Mouse (Mus musculus) liver, embryonic 11.5 days (tissue): ENCODE data around the gene Gmds. TPM values are rescaled to one million over a fixed set of nuclear protein-coding genes. Genes with fewer than 3 reads are reported as not detected.

Experiments
- ATAC-seq: fragments of 200-750 bp; cut with Nextera tagmentation; replicated peaks from 2 replicates; pipeline ENCODE4 v1.8.0; 2017; ENCODE audit warnings: moderate number of reproducible peaks, mild to moderate bottlenecking, moderate TSS enrichment, moderate library complexity; ENCODE audit not compliant: low FRiP score
- DNase-seq: peaks from one replicate; pipeline ENCODE4 v3.0.0-alpha.2; 2017; ENCODE audit warnings: low spot score
- H3K27ac ChIP-seq: fragments of 300-500 bp; sonication (generic); 2 replicates; pipeline ENCODE4 v1.5.1; 2014; ENCODE audit warnings: mild to moderate bottlenecking, low read depth, low read length, control low read depth
- H3K27me3 ChIP-seq: fragments of 300-500 bp; sonication (generic); replicated peaks from 2 replicates; pipeline ENCODE4 v1.6.1; 2014; ENCODE audit warnings: low read length, mixed read lengths; ENCODE audit not compliant: control insufficient read depth, insufficient read depth
- H3K36me3 ChIP-seq: fragments of 300-500 bp; sonication (generic); 2 replicates; pipeline ENCODE4 v1.6.1; 2014; ENCODE audit warnings: mild to moderate bottlenecking, low read length, moderate library complexity, mixed read lengths; ENCODE audit not compliant: control insufficient read depth, insufficient read depth
- H3K4me1 ChIP-seq: fragments of 300-500 bp; sonication (generic); replicated peaks from 2 replicates; pipeline ENCODE4 v1.6.1; 2014; ENCODE audit warnings: low read length, mixed read lengths; ENCODE audit not compliant: control insufficient read depth, insufficient read depth
- H3K4me2 ChIP-seq: fragments of 300-500 bp; sonication (generic); 2 replicates; pipeline ENCODE4 v1.6.1; 2014; ENCODE audit warnings: mild to moderate bottlenecking, control low read depth, moderate library complexity
- H3K4me3 ChIP-seq: fragments of 300-500 bp; sonication (generic); 2 replicates; pipeline ENCODE4 v1.5.1; 2014; ENCODE audit warnings: low read depth, low read length, control low read depth
- H3K9ac ChIP-seq: fragments of 300-500 bp; sonication (generic); 2 replicates; pipeline ENCODE4 v1.6.1; 2014; ENCODE audit warnings: low read depth, low read length, control low read depth
- H3K9me3 ChIP-seq: fragments of 300-500 bp; sonication (generic); 2 replicates; pipeline ENCODE4 v1.6.1; 2016; ENCODE audit warnings: low read length, inconsistent platforms, mixed read lengths; ENCODE audit not compliant: control insufficient read depth
- WGBS: fragments of 180-500 bp; shearing (Covaris S2); extraction: QIAGEN DNeasy Blood & Tissue Kit; methylation state at CpG from one replicate; pipeline ENCODE4 v1.1.7; 2014; 5-methylcytosine and 5-hydroxymethylcytosine counted together
- polyA plus RNA-seq: library from polyadenylated mRNA; unstranded; fragments of >200 nt; fragmentation: Nextera tagmentation; extraction: Ambion mirVana; gene quantifications from 2 replicates; pipeline ENCODE4 v1.2.1, GENCODE M21; 2014

The Gmds gene
- polyA plus RNA-seq, 1 experiment from 2014 or later, result 19.7 TPM

DNA sequence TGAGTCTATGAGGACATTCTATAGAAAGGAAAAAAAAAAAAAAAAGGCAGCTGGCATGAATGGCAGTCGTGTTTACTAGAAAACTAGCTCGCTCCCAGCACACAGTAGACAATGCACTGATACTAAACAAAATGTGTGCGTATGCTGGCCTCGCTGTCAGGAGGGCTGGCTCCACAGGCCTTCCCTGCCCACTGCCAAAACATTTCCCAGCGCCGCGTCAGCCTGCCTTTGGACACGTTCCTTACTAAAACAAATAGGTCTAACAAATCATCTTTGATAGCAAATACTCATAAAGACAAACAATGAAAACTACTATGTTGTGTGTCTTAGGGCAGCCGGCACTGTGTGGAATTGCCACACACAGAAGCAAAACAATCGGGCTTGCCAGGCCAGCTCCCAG is 541.2 kb downstream of the Gmds start:
- Histone ChIP-seq H3K4me3 (no peak overlapping the region), H3K9me3 (no peaks in the 10 kb centered on the region), H3K9ac (no peak overlapping the region), H3K27ac (no peak overlapping the region), H3K36me3 (no peaks in the 10 kb centered on the region), H3K27me3 (peaks cover 67% of the 10 kb centered on the region), H3K4me1 (peaks cover 5% of the 10 kb centered on the region), H3K4me2 (no peak overlapping the region)
- WGBS, result 64% methylated on average over 10 of the region's 10 CpGs
- ATAC-seq, result no peak
- no peak for DNase-seq

DNA sequence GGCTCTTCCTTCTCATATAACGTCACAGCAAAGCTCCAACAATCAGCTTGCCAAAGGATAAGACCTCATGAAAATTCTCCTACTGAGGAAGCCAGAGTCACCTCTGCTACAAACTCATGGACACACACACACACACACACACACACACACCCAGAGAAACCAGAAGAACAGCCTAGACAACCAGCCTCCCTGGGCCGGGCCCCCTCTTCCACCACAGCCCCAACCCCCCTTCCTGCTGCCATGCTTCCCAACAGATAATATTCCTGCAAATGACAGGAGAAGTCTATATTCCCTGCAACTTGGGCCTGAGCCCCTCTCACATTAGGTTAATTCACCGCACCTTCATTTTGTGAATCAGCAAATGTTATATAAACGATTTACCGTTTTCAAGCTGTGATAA is 545.4 kb downstream of the Gmds start:
- Histone ChIP-seq H3K4me2 (peak overlapping the region; percentile 38), H3K4me3 (no peak overlapping the region), H3K27ac (no peak overlapping the region), H3K36me3 (no peaks in the 10 kb centered on the region), H3K9me3 (no peaks in the 10 kb centered on the region), H3K27me3 (peaks cover 26% of the 10 kb centered on the region), H3K9ac (no peak overlapping the region), H3K4me1 (no peaks in the 10 kb centered on the region)
- no peak for DNase-seq
- no peak for ATAC-seq
- WGBS, result 14% methylated on average over 5 of the region's 5 CpGs

DNA sequence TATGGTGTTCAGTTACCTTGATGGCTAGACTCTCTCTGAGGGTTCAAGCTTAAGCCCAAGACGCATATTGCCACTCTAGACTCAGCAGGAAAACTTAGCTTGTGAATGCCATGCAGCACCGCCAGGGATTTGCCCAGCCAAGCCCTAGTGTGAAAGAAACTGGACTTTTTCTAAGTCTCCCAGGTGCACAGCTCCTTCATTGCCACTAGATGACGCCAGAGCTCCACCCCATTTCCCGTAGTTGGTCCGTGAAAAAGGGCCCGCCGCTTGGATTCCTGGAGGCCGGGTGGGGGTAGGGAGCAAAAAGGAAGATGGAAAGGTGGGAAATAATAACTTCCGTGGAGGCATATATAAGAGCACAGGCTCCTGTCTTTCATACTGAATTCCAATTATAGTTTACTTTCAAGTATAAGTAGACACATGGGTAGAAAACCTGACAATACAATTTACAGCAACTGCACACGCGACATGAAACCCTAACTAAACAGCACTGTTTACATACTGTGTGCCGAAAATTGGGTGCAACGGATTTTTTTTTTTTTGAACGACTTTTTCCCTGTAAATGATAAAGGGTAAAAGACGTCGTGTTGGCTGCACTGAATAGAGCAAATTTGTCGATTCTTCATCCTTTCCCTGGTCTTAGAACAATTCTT is 545.9 kb downstream of the Gmds start:
- DNase-seq (peak; percentile 52), ATAC-seq (no peak)
- no peaks in the 10 kb centered on the region for H3K4me1 ChIP-seq
- no peaks in the 10 kb centered on the region for H3K36me3 ChIP-seq
- H3K9ac ChIP-seq, result no peak overlapping the region
- H3K9me3 ChIP-seq, result no peaks in the 10 kb centered on the region
- peak overlapping the region; percentile 38 for H3K4me2 ChIP-seq
- 12% methylated on average over 17 of the region's 17 CpGs for WGBS
- H3K4me3 ChIP-seq, result no peak overlapping the region
- peaks cover 21% of the 10 kb centered on the region for H3K27me3 ChIP-seq
- H3K27ac ChIP-seq, result no peak overlapping the region

DNA sequence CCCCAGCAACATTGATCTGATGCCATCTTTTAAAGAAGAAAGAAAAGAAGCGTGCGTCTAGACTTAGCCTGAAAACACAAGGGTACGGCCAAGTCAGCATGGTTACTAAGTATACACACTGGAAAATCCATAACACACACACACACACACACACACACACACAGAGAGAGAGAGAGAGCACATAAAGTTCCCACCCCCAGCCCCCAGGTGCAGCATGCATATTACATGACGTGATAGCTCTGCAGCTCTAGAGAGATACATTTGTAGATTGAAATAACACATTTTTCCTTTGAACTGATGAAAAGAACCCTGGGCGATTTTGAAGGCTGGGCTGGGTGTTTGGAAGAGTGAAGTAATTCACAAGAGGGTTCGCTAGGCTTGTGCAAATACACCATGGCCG is 553.8 kb downstream of the Gmds start:
- Histone ChIP-seq H3K4me1 (no peaks in the 10 kb centered on the region), H3K27me3 (no peaks in the 10 kb centered on the region), H3K36me3 (no peaks in the 10 kb centered on the region), H3K4me2 (no peak overlapping the region), H3K9ac (no peak overlapping the region), H3K9me3 (no peaks in the 10 kb centered on the region), H3K4me3 (no peak overlapping the region), H3K27ac (no peak overlapping the region)
- DNase-seq (no peak), ATAC-seq (no peak)
- 72% methylated on average over 7 of the region's 7 CpGs for WGBS

DNA sequence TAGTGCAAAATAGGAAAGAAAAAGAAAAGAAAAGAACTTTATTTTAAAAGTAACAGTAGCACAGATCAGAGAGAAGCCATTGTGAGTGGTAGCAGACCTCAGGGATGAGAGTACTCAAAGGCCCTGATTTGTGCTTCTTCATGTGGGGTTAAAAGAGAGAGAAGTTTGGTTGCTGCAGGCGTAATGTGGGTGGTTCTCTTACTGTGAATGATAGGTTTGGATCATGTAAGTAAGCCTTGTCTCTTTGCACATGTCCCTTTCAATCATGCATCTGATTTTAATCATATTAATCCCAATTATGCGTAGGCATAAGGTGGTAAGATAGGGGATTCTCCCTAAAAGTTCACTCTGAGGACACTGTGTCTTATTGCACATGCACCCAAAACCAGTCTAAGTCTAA is 556.5 kb downstream of the Gmds start:
- H3K36me3 ChIP-seq, result no peaks in the 10 kb centered on the region
- no peak overlapping the region for H3K27ac ChIP-seq
- 87% methylated on average over 2 of the region's 2 CpGs for WGBS
- no peaks in the 10 kb centered on the region for H3K9me3 ChIP-seq
- H3K4me2 ChIP-seq, result no peak overlapping the region
- DNase-seq, result no peak
- H3K27me3 ChIP-seq, result no peaks in the 10 kb centered on the region
- no peaks in the 10 kb centered on the region for H3K4me1 ChIP-seq
- no peak overlapping the region for H3K9ac ChIP-seq
- H3K4me3 ChIP-seq, result no peak overlapping the region
- ATAC-seq, result no peak

DNA sequence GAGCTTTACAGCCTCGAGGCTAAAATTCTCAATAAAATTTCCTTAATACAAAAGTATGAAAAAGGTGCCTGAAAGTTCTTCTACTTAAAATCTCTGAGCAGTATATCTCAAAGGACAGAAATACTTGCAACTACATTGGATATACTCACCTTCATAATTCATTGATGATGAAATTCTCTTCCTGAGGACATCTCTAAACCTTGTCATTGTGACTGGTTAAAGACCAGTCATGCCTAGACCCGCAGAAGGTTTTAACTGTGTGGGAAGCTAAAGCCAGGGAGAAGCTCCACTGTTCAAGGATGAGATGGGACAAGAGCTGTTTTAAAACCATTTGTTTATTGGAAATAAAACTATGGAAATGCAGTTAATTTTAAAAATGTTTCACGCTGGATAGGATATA is 558.2 kb downstream of the Gmds start:
- Histone ChIP-seq H3K4me1 (no peaks in the 10 kb centered on the region), H3K9me3 (no peaks in the 10 kb centered on the region), H3K27me3 (no peaks in the 10 kb centered on the region), H3K36me3 (no peaks in the 10 kb centered on the region), H3K4me2 (no peak overlapping the region), H3K27ac (no peak overlapping the region), H3K9ac (no peak overlapping the region), H3K4me3 (no peak overlapping the region)
- no peak for DNase-seq
- 84% methylated on average over 3 of the region's 3 CpGs for WGBS
- no peak for ATAC-seq

DNA sequence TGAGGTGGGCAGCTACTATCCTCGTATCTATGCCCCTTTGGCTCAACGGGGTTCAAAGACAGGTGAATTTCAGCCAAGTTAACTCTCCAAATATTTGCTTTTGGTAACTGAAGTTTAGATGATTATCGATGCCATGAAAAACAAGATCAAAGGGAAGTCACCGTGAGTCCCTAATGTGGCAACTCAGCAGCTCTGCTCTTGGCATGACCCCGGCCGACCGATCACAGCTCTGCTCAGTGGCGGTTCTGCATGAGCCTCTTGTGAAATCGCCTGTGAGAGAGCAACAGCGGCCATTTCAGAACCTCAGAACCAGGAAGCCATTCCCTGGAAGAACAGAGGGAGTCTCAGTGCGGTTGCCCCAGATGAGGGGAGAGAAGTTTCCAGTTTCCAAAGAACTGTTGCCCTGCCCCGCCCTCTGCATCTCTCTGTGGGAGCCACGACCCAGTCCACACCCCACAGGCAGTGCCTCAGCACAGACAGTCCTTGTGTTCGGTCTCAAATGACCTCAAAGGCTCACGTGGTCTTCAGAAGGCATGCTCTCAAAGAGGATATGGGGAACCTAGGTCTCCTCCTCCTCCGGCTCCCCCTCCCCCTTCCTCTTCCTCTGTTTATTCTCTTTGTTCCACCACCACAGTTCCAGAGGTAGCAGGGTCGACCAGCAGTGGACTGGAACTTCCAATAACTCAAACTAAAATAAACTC is 559.1 kb downstream of the Gmds start:
- Histone ChIP-seq H3K27me3 (no peaks in the 10 kb centered on the region), H3K4me2 (0 out of 2 replicates have a peak overlapping the region, but pooled peaks have one; percentile 2), H3K4me3 (no peak overlapping the region), H3K9ac (no peak overlapping the region), H3K27ac (no peak overlapping the region), H3K4me1 (no peaks in the 10 kb centered on the region), H3K9me3 (no peaks in the 10 kb centered on the region), H3K36me3 (no peaks in the 10 kb centered on the region)
- 62% methylated on average over 17 of the region's 17 CpGs for WGBS
- DNase-seq (no peak), ATAC-seq (0 out of 2 replicates have a peak, but pooled peaks have one; percentile 49)

DNA sequence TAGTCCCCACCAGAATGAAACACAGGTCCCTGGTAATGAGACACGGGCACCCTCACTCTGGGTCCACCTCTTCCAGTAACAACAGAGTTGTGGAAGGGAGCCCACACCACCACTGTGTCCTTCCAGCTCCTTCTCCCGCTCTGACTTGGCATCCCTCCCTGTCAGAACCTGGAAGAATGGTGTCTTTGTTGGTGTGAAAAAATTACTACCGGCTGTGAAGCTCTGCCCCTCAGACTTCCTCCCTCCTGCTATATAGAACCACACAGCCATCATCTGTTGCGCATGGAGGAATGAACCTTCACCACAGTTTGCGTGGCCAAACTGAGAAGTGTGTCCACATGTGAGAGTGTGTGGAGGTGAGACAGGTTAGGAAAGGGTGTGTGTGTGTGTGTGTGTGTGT is 562.8 kb downstream of the Gmds start:
- Histone ChIP-seq H3K4me1 (no peaks in the 10 kb centered on the region), H3K36me3 (no peaks in the 10 kb centered on the region), H3K27ac (no peak overlapping the region), H3K4me3 (no peak overlapping the region), H3K27me3 (no peaks in the 10 kb centered on the region), H3K9ac (no peak overlapping the region), H3K4me2 (no peak overlapping the region), H3K9me3 (no peaks in the 10 kb centered on the region)
- ATAC-seq, result no peak
- 75% methylated on average over 5 of the region's 5 CpGs for WGBS
- DNase-seq, result no peak

DNA sequence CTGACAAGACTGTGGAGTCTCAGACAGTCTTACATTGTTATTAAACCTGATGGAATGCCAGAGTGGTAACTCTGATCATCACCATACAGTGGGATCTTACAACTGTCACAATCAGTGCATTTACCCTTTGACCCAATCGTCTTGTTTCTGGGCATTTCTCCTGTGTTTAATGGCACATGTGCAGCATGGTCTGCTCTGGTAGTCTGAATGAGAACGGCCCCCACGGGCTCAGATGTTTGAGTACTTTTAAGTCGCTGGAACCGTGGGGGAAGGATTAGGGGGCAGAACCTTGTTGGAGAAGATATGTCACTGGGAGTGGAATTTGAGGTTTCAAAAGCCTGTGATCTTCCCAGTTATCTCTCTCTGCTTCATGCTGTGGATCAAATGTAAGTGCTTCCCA is 565.7 kb downstream of the Gmds start:
- DNase-seq (no peak), ATAC-seq (no peak)
- Histone ChIP-seq H3K4me1 (no peaks in the 10 kb centered on the region), H3K4me2 (no peak overlapping the region), H3K4me3 (no peak overlapping the region), H3K27me3 (no peaks in the 10 kb centered on the region), H3K9me3 (no peaks in the 10 kb centered on the region), H3K27ac (no peak overlapping the region), H3K9ac (no peak overlapping the region), H3K36me3 (no peaks in the 10 kb centered on the region)
- 77% methylated on average over 5 of the region's 5 CpGs for WGBS
